Mouse (Mus musculus): ENCODE data around the gene Mbnl2.
A peak's percentile ranks its signal among the peaks of the same experiment; 100 is the strongest.

Mbnl2 gene

DNA sequence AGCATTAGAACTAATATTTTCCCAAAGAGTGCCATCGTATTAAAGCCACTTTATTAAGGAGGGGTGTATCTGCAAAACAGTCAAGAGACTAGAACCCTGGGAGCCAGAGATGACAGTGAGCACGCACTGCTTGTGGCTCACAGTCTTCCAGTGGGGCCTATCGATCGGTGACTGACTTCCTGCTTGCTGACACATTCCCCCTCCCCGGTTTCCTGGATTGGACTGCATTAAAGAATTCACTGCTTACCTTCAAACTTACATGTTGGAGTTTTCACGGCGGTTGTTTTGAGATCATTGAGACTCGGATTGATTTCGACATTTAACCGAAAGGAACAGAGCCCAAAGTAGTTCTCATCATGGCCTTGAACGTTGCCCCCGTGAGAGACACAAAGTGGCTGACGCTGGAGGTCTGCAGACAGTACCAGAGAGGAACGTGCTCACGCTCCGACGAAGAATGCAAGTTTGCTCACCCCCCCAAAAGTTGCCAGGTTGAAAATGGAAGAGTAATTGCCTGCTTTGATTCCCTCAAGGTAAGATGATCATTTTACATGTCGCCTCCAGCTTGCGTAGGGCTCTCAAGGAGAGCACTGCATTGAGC is 49.5 kb downstream of the Mbnl2 start:
- no peak for DNase-seq (ENCODE audit: low spot score in 2 of 2)

GRCm38 (mm10) chr14:120325673-120326072 is 50.2 kb downstream of the Mbnl2 start:
- no peak for DNase-seq (ENCODE audit: low spot score in 2 of 2)

DNA sequence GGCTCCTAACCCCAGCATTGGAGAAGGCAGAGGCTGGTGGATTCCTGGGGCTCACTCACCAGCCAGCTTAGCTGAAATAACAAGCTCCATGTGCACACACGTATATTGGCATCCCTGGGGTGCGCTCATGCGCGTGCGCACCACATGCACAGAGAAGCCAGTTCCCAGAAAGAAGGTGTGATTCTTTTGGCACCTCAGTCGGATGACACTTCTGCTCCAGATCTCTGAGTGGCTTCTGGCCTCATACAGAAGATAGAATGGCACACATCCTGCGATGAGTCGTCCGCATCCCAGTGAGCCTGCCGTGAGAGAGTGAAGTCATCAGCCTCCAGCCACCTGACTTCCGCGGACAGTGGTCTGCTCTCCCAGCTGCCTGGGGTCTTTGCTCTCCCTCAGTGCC is 55.0 kb downstream of the Mbnl2 start:
- DNase-seq (ENCODE audit: low spot score in 2 of 2) = no peak

GRCm38 (mm10) chr14:120330881-120331514 is 55.5 kb downstream of the Mbnl2 start:
- no peak for DNase-seq (ENCODE audit: low spot score in 2 of 2)

DNA sequence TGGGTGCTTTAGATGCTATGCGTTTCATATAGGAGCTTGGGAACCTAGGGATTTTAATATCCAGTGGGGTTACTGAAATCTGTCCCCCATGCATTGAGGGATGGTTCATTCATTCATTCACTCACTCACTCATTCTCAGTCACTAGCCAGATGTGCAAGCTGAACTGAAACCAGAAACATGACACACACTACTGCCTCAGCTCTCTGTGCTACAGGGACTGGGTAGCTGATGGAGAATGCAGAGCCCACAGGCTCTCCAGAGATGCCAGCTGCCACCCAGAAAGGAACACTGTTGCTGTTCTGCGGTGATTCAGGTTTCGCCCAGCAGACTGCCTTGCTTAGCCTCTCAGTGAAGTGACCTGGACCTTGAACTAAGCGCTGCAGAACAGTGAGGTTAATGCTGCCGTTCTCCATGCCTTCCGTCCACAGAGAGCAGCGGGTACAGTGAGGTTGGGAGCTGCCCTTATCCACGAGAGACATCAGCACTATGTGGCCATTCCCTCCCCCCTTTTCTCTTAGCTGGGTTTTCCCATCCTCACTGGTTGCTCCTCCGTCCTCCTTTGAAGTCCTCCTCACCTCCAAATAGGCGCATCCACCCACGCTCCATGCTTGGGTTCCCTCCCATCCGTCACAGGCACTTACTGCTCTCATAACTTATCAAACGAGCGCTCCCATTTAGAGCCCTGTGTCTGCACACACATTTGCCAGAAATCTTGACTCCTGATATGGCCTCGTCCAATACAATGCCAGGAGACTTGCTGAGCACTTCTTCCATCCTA is 58.2 kb downstream of the Mbnl2 start:
- no peak for DNase-seq (ENCODE audit: low spot score in 2 of 2)

DNA sequence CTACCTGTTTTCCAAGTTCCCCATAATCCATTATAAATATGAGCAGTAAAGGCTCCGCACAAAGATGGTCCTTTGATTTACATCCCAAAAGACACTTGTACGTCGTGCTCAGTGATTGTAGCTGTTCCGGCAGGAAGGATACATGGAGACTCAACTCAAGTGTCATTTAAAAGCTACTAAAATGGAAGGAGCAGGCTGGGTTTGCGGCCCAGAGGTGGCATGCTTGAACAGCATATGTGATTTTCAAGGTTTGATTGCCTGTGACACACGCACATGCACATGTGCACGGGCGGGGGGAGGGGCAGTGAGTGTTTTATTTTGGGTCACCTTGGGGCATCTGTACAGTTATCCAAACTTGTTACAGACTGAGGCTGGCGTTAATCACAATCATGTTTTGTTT is 59.9 kb downstream of the Mbnl2 start:
- DNase-seq (ENCODE audit: low spot score in 2 of 2) = no peak

DNA sequence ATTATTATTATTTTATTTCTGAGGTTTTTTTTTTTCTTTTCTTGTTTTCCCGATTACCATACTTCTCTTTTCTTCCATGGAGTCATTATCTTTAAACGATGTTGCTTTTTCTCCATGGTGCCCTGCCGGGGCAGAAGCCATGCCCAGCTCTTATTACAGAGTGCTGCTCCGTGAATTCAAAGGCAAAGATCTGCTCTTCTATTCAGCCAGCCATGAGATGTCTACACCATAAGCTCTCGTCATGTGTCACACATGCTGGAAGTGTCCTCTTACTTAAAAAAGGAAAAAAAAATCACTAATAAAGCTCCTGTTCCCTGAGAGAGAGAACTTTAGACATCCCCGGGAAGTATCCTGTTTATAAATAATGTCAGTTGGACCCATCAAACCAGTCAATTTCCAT is 60.4 kb downstream of the Mbnl2 start:
- DNase-seq (ENCODE audit: low spot score in 2 of 2) = no peak

DNA sequence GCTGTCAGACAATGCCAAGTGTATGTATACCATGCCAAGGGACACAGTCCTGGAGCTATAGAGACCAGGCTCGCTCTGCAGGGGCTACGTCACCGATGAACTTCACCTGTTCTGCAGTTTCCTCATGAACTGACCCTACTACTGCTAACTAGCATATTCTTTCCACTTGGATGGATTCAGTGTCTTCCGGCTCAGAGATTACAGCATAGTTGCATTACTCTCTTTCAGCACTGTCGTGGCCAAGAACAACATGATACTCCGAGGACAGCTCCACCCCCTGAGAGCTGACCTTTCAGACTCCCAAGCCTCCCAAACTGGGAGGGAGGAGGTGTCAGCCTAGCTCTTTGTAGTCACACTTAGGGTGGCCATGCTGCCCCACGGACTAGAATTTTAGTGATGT is 60.9 kb downstream of the Mbnl2 start:
- DNase-seq (ENCODE audit: low spot score in 2 of 2) = peak; percentile 35 to 65

DNA sequence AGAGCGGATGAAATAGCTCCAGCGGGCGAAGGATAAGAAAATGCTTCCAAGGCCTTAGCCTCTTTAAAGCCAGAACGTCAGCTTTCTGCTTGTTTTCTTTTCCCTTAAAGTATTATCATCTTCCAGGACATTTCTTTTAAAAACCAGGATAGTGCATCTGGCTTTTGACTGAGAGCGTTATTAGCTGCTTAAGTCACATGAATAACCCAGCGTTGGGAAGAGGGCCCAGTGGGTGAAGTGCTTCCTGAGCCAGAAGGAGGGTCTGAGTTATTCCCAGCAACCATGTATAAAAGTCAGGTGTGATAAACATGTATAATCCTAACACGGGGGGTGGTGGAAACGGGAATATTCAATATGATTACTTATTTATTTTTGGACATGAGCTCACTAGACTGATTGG is 61.4 kb downstream of the Mbnl2 start:
- DNase-seq (ENCODE audit: low spot score in 2 of 2) = no peak

DNA sequence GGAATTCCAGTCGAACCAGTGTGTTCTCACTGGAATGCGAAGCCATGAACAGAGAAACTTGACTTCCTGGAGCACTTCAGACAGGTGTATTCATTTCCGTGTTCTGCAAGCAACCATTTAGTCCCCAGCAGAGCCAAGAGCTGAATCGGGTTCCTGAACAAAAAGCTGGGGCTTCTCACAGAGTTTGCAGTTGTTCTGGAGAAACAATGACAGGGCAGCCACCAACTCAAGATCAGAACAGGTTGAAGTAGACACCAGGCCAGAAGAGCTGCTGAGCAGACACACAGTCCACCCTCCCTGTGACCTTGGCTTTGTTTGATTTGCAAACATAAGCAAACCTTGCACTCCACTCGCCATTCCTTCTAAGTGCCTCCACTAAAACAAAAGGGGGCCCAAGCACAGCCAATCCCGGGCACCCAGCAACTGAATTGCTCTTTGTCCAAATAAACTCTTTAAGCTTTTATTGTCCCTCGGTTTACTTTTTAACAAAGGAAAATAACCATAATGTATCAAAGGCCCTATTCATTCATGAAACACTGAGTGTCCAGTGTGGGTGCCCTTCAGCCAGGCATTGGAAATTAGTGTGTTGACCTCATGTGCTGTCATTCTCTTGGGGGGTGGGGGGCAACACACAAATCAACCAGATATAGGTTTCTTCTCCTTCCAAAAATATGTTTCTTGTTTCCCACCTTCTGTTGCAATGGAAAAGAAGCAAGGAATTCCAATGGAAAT is 62.4 kb downstream of the Mbnl2 start:
- no peak for DNase-seq (ENCODE audit: low spot score in 2 of 2)

DNA sequence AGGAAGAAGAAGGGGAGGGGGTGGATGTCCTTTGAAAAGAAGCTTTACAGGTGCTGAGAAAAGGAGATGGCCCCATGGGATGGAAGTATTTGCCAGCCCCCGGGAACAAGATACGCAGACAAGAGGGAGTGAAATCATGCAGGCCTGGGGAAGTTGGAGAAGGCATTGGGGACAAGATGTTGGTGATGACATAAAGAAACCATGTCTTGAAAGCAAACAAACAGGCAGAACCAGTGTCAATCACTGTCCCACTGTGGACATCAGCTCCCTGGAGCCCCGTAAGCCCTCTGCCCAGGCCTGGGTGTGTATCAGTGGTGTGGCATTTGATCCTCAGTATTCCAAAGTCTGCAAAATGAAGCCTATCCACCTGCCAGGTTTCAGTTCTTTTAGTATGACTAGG is 63.2 kb downstream of the Mbnl2 start:
- no peak for DNase-seq (ENCODE audit: low spot score in 2 of 2)

- no peak for DNase-seq (ENCODE audit: low spot score in 2 of 2)
Measured at GRCm38 (mm10) chr14:120341912-120342311, 66.4 kb downstream of the Mbnl2 start.

DNA sequence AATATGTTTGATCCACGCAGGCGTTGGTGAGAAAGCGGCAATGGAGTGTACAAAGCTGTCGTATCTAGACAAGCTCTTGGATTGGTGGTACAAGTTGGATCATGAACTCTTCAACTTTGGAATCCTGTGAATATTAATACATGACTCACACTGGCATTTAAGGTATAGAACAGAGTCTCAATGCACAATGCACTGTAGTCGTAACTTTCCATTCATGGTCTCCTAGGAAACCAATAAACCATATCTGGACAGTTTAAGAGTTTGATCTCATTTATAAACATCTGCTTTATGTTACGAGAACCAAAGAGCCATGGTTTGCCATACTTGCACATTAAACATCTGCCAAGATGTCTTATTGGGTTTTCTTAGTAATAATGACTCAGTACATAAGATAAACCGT is 66.9 kb downstream of the Mbnl2 start:
- DNase-seq (ENCODE audit: low spot score in 2 of 2) = no peak

DNA sequence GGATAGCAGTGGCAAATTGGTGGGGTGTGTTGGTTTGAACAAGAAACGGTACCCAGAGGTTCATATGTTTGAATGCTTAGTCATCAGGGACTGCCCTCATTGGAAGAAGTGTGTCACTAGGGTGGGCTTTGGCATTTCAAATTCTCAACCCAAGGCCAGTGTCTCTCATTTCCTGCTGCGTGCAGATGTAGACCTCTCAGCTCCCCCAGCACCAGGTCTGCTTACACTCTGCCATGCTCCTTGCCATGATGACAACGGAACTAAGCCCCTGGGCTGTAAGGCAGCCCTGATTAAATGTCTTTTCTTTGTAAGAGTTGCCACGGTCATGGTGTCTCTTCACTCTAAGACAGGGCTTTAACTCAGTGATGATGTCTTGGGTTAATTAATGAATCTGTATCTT is 69.2 kb downstream of the Mbnl2 start:
- DNase-seq (ENCODE audit: low spot score in 2 of 2) = no peak

DNA sequence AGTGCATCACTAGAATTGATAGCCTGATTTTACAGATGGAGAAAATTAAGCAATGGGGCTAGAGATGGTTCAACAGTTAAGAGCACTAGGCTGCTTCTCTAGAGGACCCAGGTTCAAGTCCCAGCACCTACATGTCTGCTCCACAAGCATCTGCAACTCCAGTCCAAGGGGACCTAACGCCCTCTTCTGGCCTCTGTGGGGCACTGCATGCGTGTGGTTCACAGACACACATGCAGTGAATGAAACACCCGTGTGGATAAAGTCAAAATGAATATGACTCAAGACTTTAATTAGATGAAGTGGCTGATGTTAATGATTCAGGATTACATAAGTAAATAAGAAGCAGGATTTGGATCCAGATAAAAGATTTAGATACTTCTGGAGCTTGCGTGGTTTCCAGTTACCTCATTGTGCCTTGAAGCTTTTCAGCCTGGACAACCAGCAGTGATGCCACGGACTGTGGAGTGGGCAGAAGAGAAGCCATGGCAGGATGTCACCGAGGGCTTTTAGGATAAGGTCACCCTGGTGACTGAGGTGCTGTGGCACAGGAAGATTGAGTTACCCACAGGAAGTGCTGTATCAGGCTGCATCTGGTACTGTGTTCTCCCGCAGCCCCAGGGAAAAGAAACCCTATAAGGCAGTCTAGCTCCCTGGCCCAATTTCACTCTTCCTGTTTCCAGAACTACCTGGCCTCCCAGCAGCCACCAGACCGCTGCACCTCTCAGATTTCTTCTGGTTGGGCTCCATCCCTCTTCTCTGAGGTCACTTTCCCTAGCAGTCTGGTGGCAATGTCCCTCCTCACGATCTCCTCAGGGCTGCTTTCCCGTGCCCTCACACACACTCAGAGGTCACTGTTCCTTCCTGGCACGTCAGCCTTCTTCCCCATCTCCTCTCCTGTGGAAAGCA is 72.2 kb downstream of the Mbnl2 start:
- no peak for DNase-seq (ENCODE audit: low spot score in 2 of 2)

GRCm38 (mm10) chr14:120349332-120349731 is 73.9 kb downstream of the Mbnl2 start:
- no peak for DNase-seq (ENCODE audit: low spot score in 2 of 2)

GRCm38 (mm10) chr14:120352136-120352843 is 76.8 kb downstream of the Mbnl2 start:
- DNase-seq (ENCODE audit: low spot score in 2 of 2) = no peak

GRCm38 (mm10) chr14:120353211-120353610 is 77.7 kb downstream of the Mbnl2 start:
- no peak for DNase-seq (ENCODE audit: low spot score in 2 of 2)

DNA sequence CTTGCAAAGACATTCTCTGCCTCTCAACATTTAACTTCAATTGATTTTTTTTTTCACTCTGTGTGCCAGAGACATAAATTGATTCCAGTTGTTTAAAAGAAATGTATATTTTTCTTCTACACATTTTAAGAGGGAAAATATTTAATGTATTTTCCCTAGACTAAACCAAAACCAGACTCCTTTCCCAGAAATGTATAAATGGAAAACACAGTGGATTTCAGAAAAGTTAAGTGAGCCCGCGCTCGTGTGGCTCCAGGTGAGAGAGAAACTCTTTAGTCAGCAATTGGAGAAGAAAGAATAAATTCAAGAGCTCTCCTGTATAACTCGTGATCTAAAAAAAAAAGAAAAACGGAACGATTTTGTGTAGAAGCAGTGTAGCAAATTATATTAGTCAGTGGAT is 79.1 kb downstream of the Mbnl2 start:
- DNase-seq (ENCODE audit: low spot score in 2 of 2) = no peak

- no peak for DNase-seq (ENCODE audit: low spot score in 2 of 2)
Measured at GRCm38 (mm10) chr14:120355040-120355741, 79.7 kb downstream of the Mbnl2 start.

Measured in urinary bladder, postnatal 36 days (tissue).